Mouse (Mus musculus) heart, adult 10 weeks (tissue): ENCODE data around the gene Olfr854. TPM values are rescaled to one million over a fixed set of nuclear protein-coding genes. Genes with fewer than 3 reads are reported as not detected.

Source experiments
- polyA plus RNA-seq: library from polyadenylated mRNA; stranded (reverse); fragments of 350-450 nt; fragmentation: Illumina TruSeq; extraction: RNeasy Lipid Tissue Mini Kit (QIAGEN cat#74804); gene quantifications from one replicate; pipeline ENCODE4 v1.2.3, GENCODE M21; 2014; ENCODE audit warnings: low read depth, low replicate concordance

The Olfr854 gene
- not detected for polyA plus RNA-seq

GRCm38 (mm10) chr9:19567282-19567681, at the start of gene Olfr854:
Olfr854 (minus strand) TSS chr9:19567382.

GRCm38 (mm10) chr9:19582317-19582716, 15.1 kb upstream of the Olfr854 start, which contains the start of gene Olfr855:
Olfr855 (plus strand) TSS chr9:19582617.

GRCm38 (mm10) chr9:19540976-19541375, 26.2 kb downstream of the Olfr854 start, which contains the start of gene Olfr853:
Olfr853 (minus strand) TSS chr9:19541076.

Other genes with a start within 250 kb of the Olfr854 start
- not detected for gene Olfr845, start 230.9 kb downstream of the Olfr854 start, polyA plus RNA-seq
- gene Olfr846, start 203.4 kb downstream of the Olfr854 start, polyA plus RNA-seq: not detected
- gene Olfr847, start 188.7 kb downstream of the Olfr854 start, polyA plus RNA-seq: not detected
- gene Olfr849, start 127.1 kb downstream of the Olfr854 start, polyA plus RNA-seq: not detected
- not detected for gene Olfr850, start 89.1 kb downstream of the Olfr854 start, polyA plus RNA-seq
- gene Olfr851, start 74.1 kb downstream of the Olfr854 start, polyA plus RNA-seq: not detected
- not detected for gene Olfr853, start 26.3 kb downstream of the Olfr854 start, polyA plus RNA-seq
- not detected for gene Olfr855, start 15.2 kb upstream of the Olfr854 start, polyA plus RNA-seq
- gene Zfp317, start 54.7 kb upstream of the Olfr854 start, polyA plus RNA-seq: 14.1 TPM
- not detected for gene Olfr857, start 142.1 kb upstream of the Olfr854 start, polyA plus RNA-seq
- not detected for gene Olfr58, start 212.9 kb upstream of the Olfr854 start, polyA plus RNA-seq
- not detected for gene Olfr859, start 237.5 kb upstream of the Olfr854 start, polyA plus RNA-seq